Mouse (Mus musculus): ENCODE results near the gene Ctsh. TPM values are rescaled to one million over a fixed set of nuclear protein-coding genes. Genes with fewer than 3 reads are reported as not detected.
"Not testable (repeated sequence)": the region's sequence is repeated elsewhere in the genome, so short reads cannot be mapped to it uniquely, and the experiment has no call there.

Gene Ctsh
- polyA plus RNA-seq, 1 experiment from 2014 or later: 8.9 TPM

DNA sequence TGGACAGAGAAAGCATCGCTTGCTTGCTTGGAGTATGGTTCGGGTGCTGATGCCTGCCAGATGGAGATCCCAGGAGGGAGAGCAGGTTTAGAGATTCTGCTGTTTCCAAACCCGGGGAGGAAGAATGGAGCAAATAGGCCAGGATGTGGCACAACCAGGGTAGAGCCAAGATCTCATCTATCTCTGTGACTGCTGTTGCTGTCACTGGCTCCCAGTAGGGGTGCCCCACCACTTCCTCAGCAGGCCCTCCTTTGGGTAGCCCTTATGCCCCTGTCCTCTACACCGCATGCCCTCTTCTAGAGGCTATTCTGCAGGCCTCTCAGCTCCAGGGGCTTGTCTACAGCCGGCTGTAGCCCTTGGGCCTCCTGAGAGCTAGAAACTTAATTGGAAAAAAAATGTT lies 22.2 kb downstream of the Ctsh start:
- ATAC-seq (replicated peaks; ENCODE audit: insufficient number of reproducible peaks, low FRiP score, low TSS enrichment, low read depth): no peak
- WGBS: 81% methylated on average over 5 of the region's 5 CpGs
- H3K27ac ChIP-seq (replicated peaks; ENCODE audit: low read depth, low read length): no peak overlapping the region

DNA sequence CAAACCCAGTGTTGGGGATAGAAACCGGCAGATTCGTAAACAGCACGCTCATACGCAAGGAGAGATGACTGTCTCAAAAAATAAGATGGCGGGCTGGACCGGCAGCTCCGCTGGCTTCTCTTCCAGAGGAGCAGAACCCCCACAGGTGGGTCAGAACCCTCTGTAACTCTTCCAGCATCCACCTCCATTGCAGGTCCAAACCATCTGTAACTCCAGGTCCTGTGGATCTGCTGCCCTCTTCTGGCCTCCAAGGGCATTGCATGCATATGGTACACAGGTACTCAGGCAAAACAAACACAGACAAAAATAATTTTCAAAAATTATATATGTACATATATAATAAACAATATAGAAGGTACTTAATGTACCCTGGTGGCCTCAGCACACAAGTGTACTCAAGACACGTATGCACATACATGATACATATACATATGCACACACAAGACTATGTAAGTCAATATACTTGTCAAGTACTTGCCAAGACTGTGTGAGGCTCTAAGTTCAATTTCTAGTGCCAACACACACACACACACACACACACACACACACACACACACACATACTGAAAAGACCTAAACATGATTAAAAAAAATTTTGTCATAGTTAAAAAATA lies 23.0 kb downstream of the Ctsh start:
- DNase-seq (ENCODE audit: low spot score) (peak; percentile 61), ATAC-seq (replicated peaks; ENCODE audit: insufficient number of reproducible peaks, low FRiP score, low TSS enrichment, low read depth) (peak; percentile 37; the same call in 1 of the 2 replicates)

More for the DNA sequence above, 22.2 kb downstream of the Ctsh start:
- Histone ChIP-seq H3K4me1 (ENCODE audit: control insufficient read depth, insufficient read depth, low read length) (no peaks in the 10 kb centered on the region), H3K9me3 (replicated peaks; ENCODE audit: control insufficient read depth, low read length) (no peaks in the 10 kb centered on the region), H3K36me3 (replicated peaks; ENCODE audit: control insufficient read depth, insufficient read depth, low read depth, low read length) (no peaks in the 10 kb centered on the region), H3K4me2 (ENCODE audit: low read depth, low read length) (no peak overlapping the region), H3K9ac (replicated peaks; ENCODE audit: low read length) (no peak overlapping the region), H3K4me3 (ENCODE audit: low read depth, low read length) (no peak overlapping the region), H3K27me3 (ENCODE audit: control insufficient read depth, insufficient read depth, low read length) (no peaks in the 10 kb centered on the region)
- DNase-seq (ENCODE audit: low spot score): no peak

DNA sequence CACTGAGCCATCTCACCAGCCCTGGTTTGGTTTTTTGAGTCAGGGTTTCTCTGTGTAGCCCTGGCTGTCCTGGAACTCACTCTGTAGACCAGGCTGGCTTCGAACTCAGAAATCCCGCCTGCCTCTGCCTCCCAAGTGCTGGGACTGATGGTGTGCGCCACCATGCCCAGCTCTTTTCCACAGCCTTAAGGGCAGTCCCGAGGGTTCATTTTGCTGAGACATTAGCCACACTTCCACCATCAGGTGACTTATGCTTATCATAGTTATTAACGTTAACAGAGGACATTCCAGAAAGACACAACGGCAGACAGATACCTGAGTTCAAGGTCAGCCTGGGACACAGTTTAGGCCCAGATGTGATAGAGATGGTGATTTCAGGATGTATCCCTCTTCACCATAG lies 28.0 kb downstream of the Ctsh start:
- not testable (repeated sequence) for H3K9me3 ChIP-seq (replicated peaks; ENCODE audit: control insufficient read depth, low read length); DNase-seq (ENCODE audit: low spot score); H3K27ac ChIP-seq (replicated peaks; ENCODE audit: low read depth, low read length); H3K9ac ChIP-seq (replicated peaks; ENCODE audit: low read length); H3K4me2 ChIP-seq (ENCODE audit: low read depth, low read length); H3K4me1 ChIP-seq (ENCODE audit: control insufficient read depth, insufficient read depth, low read length); H3K4me3 ChIP-seq (ENCODE audit: low read depth, low read length); ATAC-seq (replicated peaks; ENCODE audit: insufficient number of reproducible peaks, low FRiP score, low TSS enrichment, low read depth); H3K36me3 ChIP-seq (replicated peaks; ENCODE audit: control insufficient read depth, insufficient read depth, low read depth, low read length); H3K27me3 ChIP-seq (ENCODE audit: control insufficient read depth, insufficient read depth, low read length)
- WGBS: 84% methylated on average over 6 of the region's 6 CpGs

More for the DNA sequence above, 23.0 kb downstream of the Ctsh start:
- Histone ChIP-seq H3K9me3 (replicated peaks; ENCODE audit: control insufficient read depth, low read length) (no peaks in the 10 kb centered on the region), H3K9ac (replicated peaks; ENCODE audit: low read length) (no peak overlapping the region), H3K36me3 (replicated peaks; ENCODE audit: control insufficient read depth, insufficient read depth, low read depth, low read length) (no peaks in the 10 kb centered on the region), H3K4me3 (ENCODE audit: low read depth, low read length) (no peak overlapping the region), H3K4me2 (ENCODE audit: low read depth, low read length) (no peak overlapping the region), H3K27me3 (ENCODE audit: control insufficient read depth, insufficient read depth, low read length) (no peaks in the 10 kb centered on the region), H3K4me1 (ENCODE audit: control insufficient read depth, insufficient read depth, low read length) (no peaks in the 10 kb centered on the region), H3K27ac (replicated peaks; ENCODE audit: low read depth, low read length) (no peak overlapping the region)
- WGBS: 59% methylated on average over 8 of the region's 8 CpGs

DNA sequence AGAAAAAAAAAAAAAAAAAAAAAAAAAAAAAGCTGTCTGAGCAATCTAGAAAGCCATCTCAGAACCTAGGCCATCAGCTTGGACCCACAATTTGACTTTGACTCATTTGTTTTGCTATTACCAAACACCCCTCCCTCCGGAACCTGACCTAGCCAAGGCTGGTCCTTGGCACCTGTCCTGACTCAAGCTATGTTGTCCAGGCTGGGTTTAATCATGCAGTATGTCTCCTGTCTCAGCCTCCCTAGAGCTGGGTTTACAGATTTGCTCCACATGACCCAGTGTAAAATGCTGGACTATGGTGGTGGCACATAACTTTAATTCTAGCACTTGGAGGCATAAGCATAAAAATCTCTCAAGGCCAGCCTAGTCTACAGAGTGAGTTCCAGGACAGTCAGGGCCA lies 29.0 kb downstream of the Ctsh start:
- H3K4me3 ChIP-seq (ENCODE audit: low read depth, low read length): no peak overlapping the region
- no peak overlapping the region for H3K9ac ChIP-seq (replicated peaks; ENCODE audit: low read length)
- H3K36me3 ChIP-seq (replicated peaks; ENCODE audit: control insufficient read depth, insufficient read depth, low read depth, low read length): no peaks in the 10 kb centered on the region
- H3K4me2 ChIP-seq (ENCODE audit: low read depth, low read length): no peak overlapping the region
- DNase-seq (ENCODE audit: low spot score) (no peak), ATAC-seq (replicated peaks; ENCODE audit: insufficient number of reproducible peaks, low FRiP score, low TSS enrichment, low read depth) (no peak)
- H3K27ac ChIP-seq (replicated peaks; ENCODE audit: low read depth, low read length): no peak overlapping the region
- no peaks in the 10 kb centered on the region for H3K9me3 ChIP-seq (replicated peaks; ENCODE audit: control insufficient read depth, low read length)
- no peaks in the 10 kb centered on the region for H3K4me1 ChIP-seq (ENCODE audit: control insufficient read depth, insufficient read depth, low read length)
- no peaks in the 10 kb centered on the region for H3K27me3 ChIP-seq (ENCODE audit: control insufficient read depth, insufficient read depth, low read length)
- 97% methylated on average over 1 of the region's 1 CpGs for WGBS

DNA sequence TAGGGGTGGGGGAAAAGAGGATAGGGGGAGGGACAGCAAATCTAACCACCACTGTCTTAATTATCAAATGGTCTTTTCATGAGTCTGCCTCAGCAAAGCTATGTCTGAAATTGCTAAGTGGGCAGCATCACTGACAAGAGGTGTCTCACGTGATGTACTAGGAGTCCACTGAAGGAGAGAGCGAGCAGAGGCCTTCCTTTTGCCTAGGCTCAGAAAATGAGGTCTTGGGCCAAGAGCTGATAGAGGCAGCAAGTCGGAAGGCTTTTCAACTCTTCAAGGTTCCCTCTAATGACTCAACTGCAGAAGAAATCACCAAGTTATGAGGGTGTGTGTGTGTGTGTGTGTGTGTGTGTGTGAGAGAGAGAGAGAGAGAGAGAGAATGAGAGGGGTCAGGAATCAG lies 30.2 kb downstream of the Ctsh start:
- Histone ChIP-seq H3K9ac (replicated peaks; ENCODE audit: low read length) (no peak overlapping the region), H3K4me2 (ENCODE audit: low read depth, low read length) (no peak overlapping the region), H3K4me1 (ENCODE audit: control insufficient read depth, insufficient read depth, low read length) (no peaks in the 10 kb centered on the region), H3K9me3 (replicated peaks; ENCODE audit: control insufficient read depth, low read length) (no peaks in the 10 kb centered on the region), H3K27me3 (ENCODE audit: control insufficient read depth, insufficient read depth, low read length) (no peaks in the 10 kb centered on the region), H3K4me3 (ENCODE audit: low read depth, low read length) (no peak overlapping the region), H3K27ac (replicated peaks; ENCODE audit: low read depth, low read length) (no peak overlapping the region), H3K36me3 (replicated peaks; ENCODE audit: control insufficient read depth, insufficient read depth, low read depth, low read length) (no peaks in the 10 kb centered on the region)
- ATAC-seq (replicated peaks; ENCODE audit: insufficient number of reproducible peaks, low FRiP score, low TSS enrichment, low read depth) (no peak), DNase-seq (ENCODE audit: low spot score) (no peak)
- 95% methylated on average over 3 of the region's 3 CpGs for WGBS

DNA sequence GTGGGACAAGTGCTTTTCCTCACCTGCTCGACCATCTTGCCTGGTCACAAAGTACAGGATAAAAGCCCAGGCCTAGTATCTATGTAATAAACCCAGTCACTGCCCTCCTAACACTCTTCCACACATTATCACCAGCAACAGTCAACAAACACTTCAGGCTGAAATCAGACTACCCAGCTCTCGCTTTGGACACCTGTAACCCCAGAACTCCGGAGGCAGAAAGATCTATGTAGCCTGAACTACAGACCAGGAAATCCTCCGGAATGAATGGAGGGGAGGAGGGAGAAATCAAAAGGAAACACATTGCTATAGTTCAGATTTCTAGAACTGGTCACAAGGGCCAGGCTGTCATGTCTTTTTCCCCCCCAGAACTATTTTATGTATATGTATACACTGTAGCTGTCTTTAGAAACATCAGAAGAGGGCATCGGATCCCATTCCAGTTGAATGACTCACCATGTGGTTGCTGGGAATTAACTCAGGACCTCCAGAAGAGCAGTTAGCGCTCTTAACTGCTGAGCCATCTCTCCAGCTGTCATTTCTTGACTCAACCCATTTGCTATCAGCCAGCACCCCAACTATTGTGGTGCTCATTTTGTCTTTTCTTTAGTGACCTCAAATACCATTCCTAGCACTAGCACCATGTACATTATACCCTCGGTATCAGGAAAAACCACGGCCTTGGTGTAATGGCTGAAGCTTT lies 31.0 kb downstream of the Ctsh start:
- Histone ChIP-seq H3K4me1 (ENCODE audit: control insufficient read depth, insufficient read depth, low read length) (no peaks in the 10 kb centered on the region), H3K9ac (replicated peaks; ENCODE audit: low read length) (no peak overlapping the region), H3K36me3 (replicated peaks; ENCODE audit: control insufficient read depth, insufficient read depth, low read depth, low read length) (peaks cover 1% of the 10 kb centered on the region), H3K4me3 (ENCODE audit: low read depth, low read length) (no peak overlapping the region), H3K27ac (replicated peaks; ENCODE audit: low read depth, low read length) (no peak overlapping the region), H3K9me3 (replicated peaks; ENCODE audit: control insufficient read depth, low read length) (no peaks in the 10 kb centered on the region), H3K27me3 (ENCODE audit: control insufficient read depth, insufficient read depth, low read length) (no peaks in the 10 kb centered on the region), H3K4me2 (ENCODE audit: low read depth, low read length) (no peak overlapping the region)
- no peak for DNase-seq (ENCODE audit: low spot score)
- WGBS: 92% methylated on average over 8 of the region's 8 CpGs
- ATAC-seq (replicated peaks; ENCODE audit: insufficient number of reproducible peaks, low FRiP score, low TSS enrichment, low read depth): no peak

DNA sequence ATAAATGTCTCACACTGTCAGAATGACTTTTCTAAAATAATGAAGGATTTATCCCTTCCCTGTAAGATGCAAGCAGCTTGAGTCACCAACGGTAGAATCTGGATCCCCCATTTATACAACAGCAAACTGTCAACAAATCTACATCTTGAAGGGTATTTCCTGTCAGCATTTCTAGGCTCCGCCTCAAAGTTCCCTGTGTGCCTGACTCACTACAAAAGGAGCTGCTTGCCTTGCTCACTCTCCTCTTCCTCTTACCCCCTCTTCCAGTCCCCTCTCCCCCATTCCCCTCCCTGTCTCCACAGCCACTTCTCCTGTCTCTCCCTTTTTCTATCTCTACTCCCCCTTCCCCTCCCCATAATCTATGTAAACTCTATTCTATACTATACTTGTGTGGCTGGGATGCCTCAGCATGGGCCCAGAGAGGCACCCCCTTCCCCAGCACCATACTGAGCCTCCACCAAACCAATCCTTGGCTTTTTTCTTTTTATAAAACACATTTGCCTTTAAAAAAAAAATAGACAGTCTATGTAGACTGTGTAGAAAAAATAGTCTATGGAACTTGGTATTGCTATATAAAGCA lies 34.0 kb downstream of the Ctsh start:
- Histone ChIP-seq H3K4me3 (ENCODE audit: low read depth, low read length) (no peak overlapping the region), H3K36me3 (replicated peaks; ENCODE audit: control insufficient read depth, insufficient read depth, low read depth, low read length) (peaks cover 9% of the 10 kb centered on the region), H3K4me1 (ENCODE audit: control insufficient read depth, insufficient read depth, low read length) (no peaks in the 10 kb centered on the region), H3K4me2 (ENCODE audit: low read depth, low read length) (no peak overlapping the region), H3K9ac (replicated peaks; ENCODE audit: low read length) (no peak overlapping the region), H3K27ac (replicated peaks; ENCODE audit: low read depth, low read length) (no peak overlapping the region), H3K9me3 (replicated peaks; ENCODE audit: control insufficient read depth, low read length) (no peaks in the 10 kb centered on the region), H3K27me3 (ENCODE audit: control insufficient read depth, insufficient read depth, low read length) (no peaks in the 10 kb centered on the region)
- 90% methylated on average over 2 of the region's 2 CpGs for WGBS
- ATAC-seq (replicated peaks; ENCODE audit: insufficient number of reproducible peaks, low FRiP score, low TSS enrichment, low read depth) (peak; percentile 66; the same call in 1 of the 2 replicates), DNase-seq (ENCODE audit: low spot score) (no peak)
